9 mouse cellular contexts compared by ENCODE assay signal in genomic region chr10:93255294-93255693, GRCm38 (mm10). TPM values are rescaled to one million over a fixed set of nuclear protein-coding genes. Genes with fewer than 3 reads are reported as not detected.
DNase-seq lines count a peak whose midpoint lies in the region; ATAC-seq and TF ChIP-seq lines count a peak whose summit lies in the region.
"Had no signal": no experiment of that assay in that cellular context is flagged by ENCODE, and none has a peak within 500 bp of the region (broad histone marks: within the 10 kb centered on the region; RNA-seq: fewer than 3 reads in every experiment).

No protein-coding gene starts in this region.

- no peak for TF ChIP-seq CTCF in cerebellum, adult 2 months (IDR thresholded peaks at IDR 0.05; ENCODE audit: borderline replicate concordance, insufficient read depth, low read depth, low read length)

- H3K4me1 ChIP-seq in kidney, embryonic 16.5 days (ENCODE audit: insufficient read depth, low read length): peaks cover 18% of the 10 kb centered on the region; the same call in 1 of the 2 replicates
- H3K4me1 ChIP-seq in cerebellum, adult 2 months (ENCODE audit: control insufficient read depth, insufficient read depth, low read length): peaks cover 25% of the 10 kb centered on the region
- peaks cover 50% of the 10 kb centered on the region for H3K4me1 ChIP-seq in forebrain, embryonic 13.5 days
- H3K4me1 ChIP-seq in midbrain, embryonic 14.5 days (ENCODE audit: control insufficient read depth, insufficient read depth, low read length): peaks cover 10% of the 10 kb centered on the region
- H3K4me1 ChIP-seq: liver, embryonic 15.5 days had no signal

- no peaks in the 10 kb centered on the region for H3K27me3 ChIP-seq in kidney, embryonic 16.5 days (ENCODE audit: insufficient read depth, low read length)
- no peaks in the 10 kb centered on the region for H3K27me3 ChIP-seq in cerebellum, adult 2 months (ENCODE audit: control insufficient read depth, insufficient read depth, low read length)
- H3K27me3 ChIP-seq in forebrain, embryonic 13.5 days: no peaks in the 10 kb centered on the region
- H3K27me3 ChIP-seq in midbrain, embryonic 14.5 days (ENCODE audit: control insufficient read depth, insufficient read depth, low read length): no peaks in the 10 kb centered on the region
- H3K27me3 ChIP-seq: liver, embryonic 15.5 days had no signal

- DNase-seq in kidney, adult 9 months: no peak
- peak; percentile 86 to 90 for DNase-seq in cerebellum, adult 2 months
- DNase-seq in midbrain, embryonic 14.5 days: peak; percentile 52
- DNase-seq in spleen, postnatal 36 days (ENCODE audit: low spot score in 2 of 2): no peak
- no peak for DNase-seq in adrenal gland, postnatal 25 days
- no peak for DNase-seq in thymus, postnatal 14 days

- no peak overlapping the region for H3K9ac ChIP-seq in kidney, embryonic 16.5 days (replicated peaks; ENCODE audit: low read length)
- H3K9ac ChIP-seq in forebrain, embryonic 13.5 days: peak overlapping the region; percentile 43
- H3K9ac ChIP-seq in midbrain, embryonic 14.5 days (replicated peaks; ENCODE audit: low read length): 0 out of 2 replicates have a peak overlapping the region, but pooled peaks have one; percentile 2
- H3K9ac ChIP-seq: liver, embryonic 15.5 days had no signal

- H3K9me3 ChIP-seq in kidney, embryonic 16.5 days (ENCODE audit: low read length): no peaks in the 10 kb centered on the region
- no peaks in the 10 kb centered on the region for H3K9me3 ChIP-seq in forebrain, embryonic 13.5 days (replicated peaks)
- H3K9me3 ChIP-seq in midbrain, embryonic 14.5 days (ENCODE audit: control insufficient read depth, low read length): no peaks in the 10 kb centered on the region
- H3K9me3 ChIP-seq: liver, embryonic 15.5 days had no signal

- H3K4me2 ChIP-seq in kidney, embryonic 16.5 days (replicated peaks; ENCODE audit: low read depth, low read length): no peak overlapping the region
- peak overlapping the region; percentile 41 for H3K4me2 ChIP-seq in forebrain, embryonic 13.5 days
- H3K4me2 ChIP-seq in midbrain, embryonic 14.5 days (ENCODE audit: low read length): peak overlapping the region; percentile 0; the same call in 1 of the 2 replicates
- H3K4me2 ChIP-seq: liver, embryonic 15.5 days had no signal

- H3K36me3 ChIP-seq in kidney, embryonic 16.5 days (ENCODE audit: insufficient read depth, low read length): peaks cover 16% of the 10 kb centered on the region; the same call in 1 of the 2 replicates
- 0 out of 2 replicates have a peak, but pooled peaks cover 4% of the 10 kb centered on the region for H3K36me3 ChIP-seq in forebrain, embryonic 13.5 days (ENCODE audit: poor library complexity, severe bottlenecking)
- no peaks in the 10 kb centered on the region for H3K36me3 ChIP-seq in midbrain, embryonic 14.5 days (ENCODE audit: control insufficient read depth, insufficient read depth, low read length)
- H3K36me3 ChIP-seq: liver, embryonic 15.5 days had no signal

- WGBS in kidney, embryonic 16.5 days: 60% methylated on average over 13 of the region's 13 CpGs
- 6% methylated on average over 13 of the region's 13 CpGs for WGBS in cerebellum, adult 2 months
- WGBS in forebrain, embryonic 13.5 days: 5% methylated on average over 13 of the region's 13 CpGs
- 10% methylated on average over 13 of the region's 13 CpGs for WGBS in midbrain, embryonic 14.5 days

- H3K4me3 ChIP-seq in kidney, embryonic 16.5 days (ENCODE audit: low read length): no peak overlapping the region
- H3K4me3 ChIP-seq in cerebellum, adult 2 months (replicated peaks; ENCODE audit: insufficient read depth, low read depth, low read length): peak overlapping the region; percentile 28
- H3K4me3 ChIP-seq in forebrain, embryonic 13.5 days: no peak overlapping the region
- H3K4me3 ChIP-seq in midbrain, embryonic 14.5 days (replicated peaks; ENCODE audit: low read depth, low read length): no peak overlapping the region
- H3K4me3 ChIP-seq: liver, embryonic 15.5 days had no signal

- H3K27ac ChIP-seq in kidney, embryonic 16.5 days (ENCODE audit: low read length): peak overlapping the region; percentile 13; the same call in 1 of the 2 replicates
- peak overlapping the region; percentile 4 for H3K27ac ChIP-seq in cerebellum, adult 2 months (ENCODE audit: insufficient read depth, low read length)
- peak overlapping the region; percentile 89 for H3K27ac ChIP-seq in forebrain, embryonic 13.5 days
- H3K27ac ChIP-seq in midbrain, embryonic 14.5 days (replicated peaks; ENCODE audit: low read depth, low read length): peak overlapping the region; percentile 32; the same call in 1 of the 2 replicates
- H3K27ac ChIP-seq: liver, embryonic 15.5 days had no signal

- ATAC-seq in kidney, embryonic 16.5 days (ENCODE audit: low FRiP score, low TSS enrichment): no peak
- ATAC-seq in forebrain, embryonic 13.5 days: peak; percentile 71
- ATAC-seq in midbrain, embryonic 14.5 days (ENCODE audit: low FRiP score, low TSS enrichment): no peak; the same call in 1 of the 2 replicates

- no peak for TF ChIP-seq POLR2A in cerebellum, adult 2 months (IDR thresholded peaks at IDR 0.05; ENCODE audit: borderline replicate concordance, insufficient read depth, low read length)

RNA-seq across cellular contexts. Expression of gene Elk3, which starts 55.6 kb away (rescaled TPM):
- 41.3 and 45.6 TPM in 2 replicates for polyA plus RNA-seq in kidney, embryonic 16.5 days (2015; fragmentation: Nextera tagmentation; extraction: Ambion mirVana)
- 5.7 and 5.9 TPM in 2 replicates for polyA plus RNA-seq in cerebellum, adult 2 months (2012; rRNA removed)
- polyA plus RNA-seq in forebrain, embryonic 13.5 days (2015; fragmentation: Nextera tagmentation; extraction: Ambion mirVana): 7.2 and 8.2 TPM in 2 replicates
- polyA plus RNA-seq in midbrain, embryonic 14.5 days (2014; fragmentation: Nextera tagmentation; extraction: Ambion mirVana): 4.4 and 8.8 TPM in 2 replicates
- 37.7 and 47.1 TPM in 2 replicates for total RNA-seq in adrenal gland, postnatal 25 days (2021)

Comparison
In these comparisons a context has a peak if more than half of its experiments do, and no peak if none do; other contexts are left out.
1. H3K27ac ChIP-seq: peak in every context shown above with its lines; median percentile 89 in forebrain, embryonic 13.5 days; 32 in midbrain, embryonic 14.5 days; 13 in kidney, embryonic 16.5 days; 4 in cerebellum, adult 2 months.
2. DNase-seq: peak in cerebellum, adult 2 months (2 of 2) and midbrain, embryonic 14.5 days (single experiment); none in kidney, adult 9 months (single experiment), spleen, postnatal 36 days (0 of 2), adrenal gland, postnatal 25 days (single experiment) and thymus, postnatal 14 days (single experiment).